Mouse (Mus musculus): ENCODE measurements around the gene Gm45062.

DNA sequence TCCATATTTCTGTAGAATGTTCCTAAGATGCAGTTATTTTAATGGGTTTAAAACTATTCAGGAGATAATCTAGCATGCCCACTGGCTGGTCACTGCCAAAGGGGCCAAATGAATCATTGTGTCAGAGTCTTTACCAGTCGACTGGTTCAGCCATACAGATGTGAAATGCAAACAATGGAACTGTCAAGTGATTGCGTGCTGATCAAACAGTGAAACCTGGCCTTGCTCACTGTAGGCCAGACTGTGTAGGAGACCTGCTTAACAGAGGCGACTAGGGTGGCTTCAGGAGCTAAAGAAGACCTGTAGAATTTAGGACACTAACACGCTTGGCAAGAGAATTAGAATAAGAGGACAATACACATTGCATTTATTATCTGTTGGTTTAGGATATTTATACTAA is 135.8 kb downstream of the Gm45062 start:
- TF ChIP-seq POLR2A (IDR thresholded peaks at IDR 0.05; ENCODE audit: control insufficient read depth, extremely low read depth, insufficient read depth, low read length, poor library complexity) (no peak), CTCF (IDR thresholded peaks at IDR 0.05; ENCODE audit: borderline replicate concordance, control insufficient read depth, extremely low read depth, insufficient read depth, low read length, poor library complexity) (no peak)

Data from thymus, adult 2 months (tissue).